In the genomic region with DNA sequence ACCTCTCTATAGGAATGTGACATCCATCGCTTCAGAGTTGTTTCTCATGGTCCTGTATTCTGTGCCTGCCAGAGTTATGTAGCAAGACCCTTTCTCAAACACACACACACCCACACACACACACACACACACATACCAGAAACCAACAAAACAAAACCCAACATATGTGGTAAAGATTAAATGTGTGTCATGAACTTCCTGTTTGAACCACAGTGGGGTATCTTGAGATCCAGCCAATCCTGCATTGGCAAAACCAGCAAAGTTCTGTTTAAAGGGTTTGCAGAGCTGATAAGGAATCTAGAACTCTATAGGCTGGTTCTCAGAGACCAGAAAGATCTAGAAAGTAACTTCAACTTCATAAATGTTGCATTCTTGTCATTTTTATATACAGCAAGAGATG, we compare ENCODE assay signal across 26 mouse cellular contexts. TPM values are rescaled to one million over a fixed set of nuclear protein-coding genes. Genes with fewer than 3 reads are reported as not detected.
DNase-seq lines count a peak whose midpoint lies in the region; ATAC-seq lines count a peak whose summit lies in the region.
"Had no signal": no experiment of that assay in that cellular context is flagged by ENCODE, and none has a peak within 500 bp of the region (broad histone marks: within the 10 kb centered on the region; RNA-seq: fewer than 3 reads in every experiment).

No protein-coding gene starts in this region.

- H3K9me3 ChIP-seq in forebrain, embryonic 10.5 days = no peaks in the 10 kb centered on the region
- H3K9me3 ChIP-seq in liver, embryonic 12.5 days (replicated peaks) = no peaks in the 10 kb centered on the region
- H3K9me3 ChIP-seq: forebrain, embryonic 15.5 days; heart, embryonic 13.5 days; hindbrain, embryonic 10.5 days; hindbrain, embryonic 15.5 days; intestine, embryonic 15.5 days; limb, embryonic 12.5 days; lung, embryonic 15.5 days; midbrain, embryonic 15.5 days had no signal

- no peak overlapping the region for H3K4me3 ChIP-seq in forebrain, embryonic 10.5 days
- H3K4me3 ChIP-seq in liver, embryonic 12.5 days = no peak overlapping the region
- H3K4me3 ChIP-seq: forebrain, embryonic 15.5 days; gastrocnemius, adult 2 months; heart, adult 2 months; heart, embryonic 13.5 days; hindbrain, embryonic 10.5 days; hindbrain, embryonic 15.5 days; intestine, embryonic 15.5 days; limb, embryonic 12.5 days; lung, embryonic 15.5 days; midbrain, embryonic 15.5 days had no signal

- no peak for ATAC-seq in liver, embryonic 12.5 days
- ATAC-seq: forebrain, embryonic 15.5 days; intestine, embryonic 15.5 days; midbrain, embryonic 15.5 days had no signal

- no peaks in the 10 kb centered on the region for H3K4me1 ChIP-seq in forebrain, embryonic 10.5 days
- H3K4me1 ChIP-seq in liver, embryonic 12.5 days = no peaks in the 10 kb centered on the region
- H3K4me1 ChIP-seq: forebrain, embryonic 15.5 days; heart, embryonic 13.5 days; hindbrain, embryonic 10.5 days; hindbrain, embryonic 15.5 days; intestine, embryonic 15.5 days; limb, embryonic 12.5 days; lung, embryonic 15.5 days; midbrain, embryonic 15.5 days had no signal

- H3K4me2 ChIP-seq in liver, embryonic 12.5 days = no peak overlapping the region
- H3K4me2 ChIP-seq: forebrain, embryonic 15.5 days; heart, embryonic 13.5 days; hindbrain, embryonic 15.5 days; intestine, embryonic 15.5 days; limb, embryonic 12.5 days; lung, embryonic 15.5 days; midbrain, embryonic 15.5 days had no signal

- H3K27ac ChIP-seq in forebrain, embryonic 10.5 days = no peak overlapping the region
- H3K27ac ChIP-seq in liver, embryonic 12.5 days = no peak overlapping the region
- H3K27ac ChIP-seq: forebrain, embryonic 15.5 days; gastrocnemius, adult 2 months; heart, adult 2 months; heart, embryonic 13.5 days; hindbrain, embryonic 10.5 days; hindbrain, embryonic 15.5 days; intestine, embryonic 15.5 days; kidney, postnatal 0 days; limb, embryonic 12.5 days; lung, embryonic 15.5 days; midbrain, embryonic 15.5 days had no signal

- H3K36me3 ChIP-seq in forebrain, embryonic 10.5 days (replicated peaks) = peaks cover 52% of the 10 kb centered on the region
- peaks cover 54% of the 10 kb centered on the region for H3K36me3 ChIP-seq in liver, embryonic 12.5 days

- H3K27me3 ChIP-seq in forebrain, embryonic 10.5 days (ENCODE audit: poor library complexity, severe bottlenecking) = no peaks in the 10 kb centered on the region
- H3K27me3 ChIP-seq in liver, embryonic 12.5 days (replicated peaks) = no peaks in the 10 kb centered on the region
- H3K27me3 ChIP-seq: forebrain, embryonic 15.5 days; heart, embryonic 13.5 days; hindbrain, embryonic 15.5 days; intestine, embryonic 15.5 days; limb, embryonic 12.5 days; lung, embryonic 15.5 days; midbrain, embryonic 15.5 days had no signal

- 94% methylated on average over 1 of the region's 1 CpGs for WGBS in forebrain, embryonic 10.5 days
- 89% methylated on average over 1 of the region's 1 CpGs for WGBS in liver, embryonic 12.5 days (ENCODE audit: insufficient replicate concordance)

- peak; percentile 11 for DNase-seq in thymus, postnatal 4 days
- DNase-seq in thymus, postnatal 10 days (ENCODE audit: low spot score in 2 of 2) = no peak
- DNase-seq in MEL-GATA-1-ER (ENCODE audit: extremely low read depth, low read depth) = peak; percentile 62
- DNase-seq in induced T-regulatory cell, adult 2 months (ENCODE audit: low read depth) = peak; percentile 18
- peak; percentile 20 for DNase-seq in naive thymus-derived CD4-positive, alpha-beta T cell, adult 2 months (ENCODE audit: low read depth)
- no peak for DNase-seq in forebrain, embryonic 10.5 days (ENCODE audit: extremely low spot score, low spot score)
- DNase-seq in ovary, postnatal 10 days (ENCODE audit: low spot score) = no peak
- DNase-seq: adrenal gland, adult 2 months; adrenal gland, postnatal 36 days; gastrocnemius, adult 2 months; gastrocnemius, postnatal 36 days; heart, adult 2 months; heart, postnatal 10 days; kidney, adult 2 months; lung, postnatal 36 days; thymus, adult 2 months had no signal

- no peak overlapping the region for H3K9ac ChIP-seq in liver, embryonic 12.5 days
- H3K9ac ChIP-seq: forebrain, embryonic 15.5 days; heart, embryonic 13.5 days; hindbrain, embryonic 15.5 days; intestine, embryonic 15.5 days; limb, embryonic 12.5 days; lung, embryonic 15.5 days; midbrain, embryonic 15.5 days had no signal

RNA-seq across cellular contexts. Expression of a gene that starts 11.5 kb away (rescaled TPM):
- 25.3 and 25.6 TPM in 2 replicates for polyA plus RNA-seq in forebrain, embryonic 10.5 days (2016; fragmentation: Nextera tagmentation; extraction: Ambion mirVana)
- polyA plus RNA-seq in liver, embryonic 12.5 days (2016; fragmentation: Nextera tagmentation; extraction: Ambion mirVana) = 14.6 and 14.8 TPM in 2 replicates

RNA-seq across cellular contexts. Expression of a gene that starts 11.6 kb away (rescaled TPM):
- polyA plus RNA-seq in forebrain, embryonic 10.5 days (2016; fragmentation: Nextera tagmentation; extraction: Ambion mirVana) = 103 and 105 TPM in 2 replicates
- polyA plus RNA-seq in liver, embryonic 12.5 days (2016; fragmentation: Nextera tagmentation; extraction: Ambion mirVana) = 47.8 and 49.2 TPM in 2 replicates

RNA-seq across cellular contexts. Expression of a gene that starts 44.2 kb away (rescaled TPM):
- polyA plus RNA-seq in forebrain, embryonic 10.5 days (2016; fragmentation: Nextera tagmentation; extraction: Ambion mirVana) = 0.81 and 0.89 TPM in 2 replicates
- 2.2 and 2.5 TPM in 2 replicates for polyA plus RNA-seq in liver, embryonic 12.5 days (2016; fragmentation: Nextera tagmentation; extraction: Ambion mirVana)

Comparison
In these comparisons a context has a peak if more than half of its experiments do, and no peak if none do; other contexts are left out.
1. DNase-seq: peak in thymus, postnatal 4 days (single experiment), MEL-GATA-1-ER (single experiment), induced T-regulatory cell, adult 2 months (single experiment) and naive thymus-derived CD4-positive, alpha-beta T cell, adult 2 months (single experiment); none in thymus, postnatal 10 days (0 of 2), forebrain, embryonic 10.5 days (single experiment) and ovary, postnatal 10 days (single experiment).